Mouse (Mus musculus) spleen, adult 2 months (tissue): Measurements from ENCODE around the gene Slc15a2.

Source experiments
- CTCF ChIP-seq: fragments of 200-500 bp; IDR thresholded peaks from 2 replicates; pipeline ENCODE4 v1.5.1; 2011; ENCODE audit warnings: mild to moderate bottlenecking, inconsistent platforms; ENCODE audit not compliant: insufficient read depth, insufficient read length, insufficient replicate concordance; ENCODE audit errors: extremely low read depth
- POLR2A ChIP-seq: fragments of 200-500 bp; IDR thresholded peaks from 2 replicates; pipeline ENCODE4 v1.6.1; 2011; ENCODE audit warnings: low read depth, low read length, inconsistent platforms

DNA sequence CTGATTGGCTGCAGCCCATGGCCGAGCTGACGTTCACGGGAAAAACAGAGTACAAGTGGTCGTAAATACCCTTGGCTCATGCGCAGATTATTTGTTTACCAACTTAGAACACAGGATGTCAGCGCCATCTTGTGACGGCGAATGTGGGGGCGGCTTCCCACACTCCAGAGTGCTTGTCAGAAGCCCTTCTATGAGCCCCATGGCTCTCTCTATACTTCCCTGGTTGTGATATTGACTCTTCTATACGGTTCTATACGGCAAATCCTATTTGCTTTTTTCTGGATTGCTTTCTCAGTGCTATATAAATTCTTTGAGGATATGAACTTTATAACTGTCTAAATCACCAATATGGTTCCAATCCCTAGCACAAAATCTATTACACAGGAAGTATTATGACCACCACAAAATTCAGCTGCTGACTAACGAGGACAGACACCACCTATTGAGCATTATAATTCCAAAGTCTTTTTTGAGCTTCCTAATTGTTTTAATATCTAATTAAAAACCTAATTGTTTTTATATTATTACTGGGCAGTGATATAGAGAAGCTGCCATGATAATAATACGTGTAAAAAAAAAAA lies 14.5 kb downstream of the Slc15a2 start:
- TF ChIP-seq CTCF (no peak), POLR2A (no peak)
